Mouse (Mus musculus) layer of hippocampus, postnatal 14 days (tissue): ENCODE data around the gene Eva1c. TPM values are rescaled to one million over a fixed set of nuclear protein-coding genes. Genes with fewer than 3 reads are reported as not detected.
A peak's percentile ranks its signal among the peaks of the same experiment; 100 is the strongest.

Source experiments
- DNase-seq, 2 experiments: peaks; one replicate each; pipeline ENCODE4 v3.0.0; 2021 to 2022; ENCODE audit warnings: low spot score in 2 of 2, mixed read lengths in 1 of 2
- total RNA-seq, 2 experiments: library from RNA; stranded (reverse); gene quantifications; 2 replicates each; pipeline ENCODE4 v1.2.3; 2021

The Eva1c gene
- total RNA-seq, 2 experiments from 2014 or later, result 0.74 to 1.5 TPM

DNA sequence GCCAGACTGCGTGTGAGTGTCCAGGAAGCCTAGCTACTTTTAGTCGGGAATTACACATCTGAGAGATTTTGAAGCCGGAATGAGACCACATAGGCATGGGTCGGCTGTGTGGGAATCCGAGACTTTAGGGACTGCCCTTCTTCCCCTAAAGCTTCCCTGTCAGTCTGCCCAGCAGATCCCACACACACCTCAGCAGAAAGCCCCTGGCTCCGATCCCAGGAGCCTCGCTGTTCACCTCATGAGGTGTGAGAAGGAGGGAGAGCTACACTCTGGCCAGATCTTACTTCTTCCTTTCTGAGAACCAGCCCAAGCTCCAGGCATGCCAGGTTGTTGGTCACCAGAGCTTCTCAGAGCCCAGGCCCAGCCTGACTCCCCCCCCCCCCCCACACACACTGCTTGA lies 38.2 kb downstream of the Eva1c start:
- no peak for DNase-seq

- no peak for DNase-seq
Measured at GRCm38 (mm10) chr16:90865652-90866051, 39.1 kb downstream of the Eva1c start.

- DNase-seq, result no peak
Measured at GRCm38 (mm10) chr16:90868129-90868528, 41.6 kb downstream of the Eva1c start.

DNA sequence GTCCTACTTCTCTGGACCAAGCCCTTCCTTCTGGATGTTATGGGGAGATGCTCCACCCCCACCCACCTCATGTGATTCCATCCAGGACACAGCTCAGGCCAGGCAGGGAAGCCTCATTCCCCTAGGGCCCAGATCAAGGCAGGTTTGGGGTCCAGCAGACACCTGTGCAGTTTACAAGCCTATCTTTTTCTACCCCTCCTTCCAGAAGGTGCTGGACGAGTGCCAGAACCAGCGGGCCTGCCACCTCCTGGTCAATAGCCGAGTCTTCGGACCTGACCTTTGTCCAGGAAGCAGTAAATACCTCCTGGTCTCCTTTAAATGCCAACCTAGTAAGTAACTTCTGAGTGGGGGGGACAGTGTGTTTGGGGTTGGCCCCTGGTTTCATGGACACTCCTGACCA lies 42.8 kb downstream of the Eva1c start:
- DNase-seq, result no peak

DNA sequence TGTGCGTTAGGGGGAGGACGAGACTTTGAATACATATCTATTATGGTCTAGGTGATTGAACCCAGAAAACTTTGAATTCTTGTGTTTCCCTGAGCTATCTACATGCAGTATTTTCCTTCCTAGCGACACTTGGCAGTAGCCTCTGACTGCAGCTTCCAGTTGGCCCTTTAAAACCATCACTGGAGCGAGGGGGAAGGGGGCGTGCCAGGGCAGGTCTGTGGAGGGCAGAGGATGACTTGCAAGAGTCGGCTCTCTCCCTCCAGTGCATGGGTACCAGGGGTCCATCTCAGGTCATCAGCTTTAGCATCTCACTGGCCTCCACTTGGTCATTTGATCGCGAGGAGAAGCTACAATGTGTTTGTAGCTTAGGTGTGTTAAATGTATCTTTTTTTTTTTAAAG lies 46.4 kb downstream of the Eva1c start:
- no peak for DNase-seq

DNA sequence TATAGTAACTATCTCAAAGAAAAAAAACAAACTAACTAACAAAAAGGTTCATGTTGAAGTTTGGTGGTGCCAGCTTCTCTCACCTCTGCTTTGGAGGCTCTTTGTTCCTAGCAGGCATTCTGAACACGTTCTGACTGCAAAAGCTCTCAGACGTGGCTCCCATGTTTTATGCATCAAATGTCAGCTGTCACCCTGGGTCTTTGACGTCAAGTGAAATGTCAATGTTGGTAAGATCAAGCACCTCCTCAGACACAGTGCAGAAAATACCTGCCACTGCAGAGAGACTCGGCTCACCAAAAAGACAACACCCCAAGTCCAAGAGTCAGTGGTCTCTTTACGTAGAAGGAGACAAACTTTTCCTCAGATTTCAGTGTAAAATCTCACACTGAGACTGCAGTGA lies 48.0 kb downstream of the Eva1c start:
- no peak for DNase-seq

DNA sequence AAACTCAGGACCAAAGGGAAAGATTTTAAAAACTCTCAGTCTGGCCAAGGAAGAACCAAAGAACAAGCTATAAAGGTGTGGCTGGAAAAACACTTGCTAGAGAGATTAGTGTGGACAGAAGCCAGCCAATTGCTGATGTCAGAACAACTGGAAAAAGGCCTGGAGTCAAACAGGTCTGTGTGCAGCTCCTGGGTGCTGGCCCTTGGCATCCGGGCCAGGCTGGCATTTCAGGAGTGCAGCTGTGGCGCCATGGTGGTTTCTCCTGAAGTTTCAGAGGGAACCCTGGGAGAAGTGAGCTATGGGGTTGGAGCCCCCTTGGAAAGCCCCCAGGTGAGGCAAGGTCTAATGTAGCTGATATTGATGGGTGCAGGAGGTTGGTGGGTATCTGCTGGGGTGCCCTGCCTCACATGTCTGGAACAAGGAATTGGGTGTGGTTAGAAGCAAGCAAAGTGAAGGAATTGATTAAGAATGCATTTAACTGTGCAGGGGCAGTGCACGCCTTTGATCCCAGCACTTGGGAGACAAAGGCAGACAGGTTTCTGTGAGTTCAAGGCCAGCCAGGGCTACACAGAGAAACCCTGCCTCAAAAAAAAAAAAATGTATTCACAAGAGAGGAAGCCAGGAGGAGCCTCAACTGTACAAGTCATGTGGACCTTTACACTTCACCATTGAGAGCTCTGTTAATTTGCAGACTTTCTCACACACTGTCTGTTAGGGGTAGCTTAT lies 51.8 kb downstream of the Eva1c start:
- no peak for DNase-seq

GRCm38 (mm10) chr16:90882501-90882977 lies 56.0 kb downstream of the Eva1c start:
- DNase-seq, result no peak

DNA sequence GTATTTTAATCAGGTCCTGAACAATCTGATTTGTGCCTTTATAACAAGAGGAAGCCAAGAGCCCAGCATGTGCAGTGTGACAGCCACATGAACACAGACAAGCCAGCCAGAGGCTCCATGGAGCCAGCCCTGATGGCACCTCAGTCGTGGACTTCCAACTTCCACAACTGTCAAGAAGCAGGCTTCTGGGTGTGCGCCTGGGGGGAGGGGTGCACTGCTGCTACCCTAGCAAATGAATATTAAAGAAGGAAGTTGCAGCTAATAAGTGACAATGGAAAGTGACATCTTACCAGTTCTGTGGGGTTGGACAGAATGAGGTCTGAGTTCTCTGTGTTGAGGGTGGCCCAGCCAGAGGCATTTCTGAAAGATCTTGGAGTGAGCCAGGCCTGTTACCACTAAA lies 58.8 kb downstream of the Eva1c start:
- DNase-seq, result no peak

DNA sequence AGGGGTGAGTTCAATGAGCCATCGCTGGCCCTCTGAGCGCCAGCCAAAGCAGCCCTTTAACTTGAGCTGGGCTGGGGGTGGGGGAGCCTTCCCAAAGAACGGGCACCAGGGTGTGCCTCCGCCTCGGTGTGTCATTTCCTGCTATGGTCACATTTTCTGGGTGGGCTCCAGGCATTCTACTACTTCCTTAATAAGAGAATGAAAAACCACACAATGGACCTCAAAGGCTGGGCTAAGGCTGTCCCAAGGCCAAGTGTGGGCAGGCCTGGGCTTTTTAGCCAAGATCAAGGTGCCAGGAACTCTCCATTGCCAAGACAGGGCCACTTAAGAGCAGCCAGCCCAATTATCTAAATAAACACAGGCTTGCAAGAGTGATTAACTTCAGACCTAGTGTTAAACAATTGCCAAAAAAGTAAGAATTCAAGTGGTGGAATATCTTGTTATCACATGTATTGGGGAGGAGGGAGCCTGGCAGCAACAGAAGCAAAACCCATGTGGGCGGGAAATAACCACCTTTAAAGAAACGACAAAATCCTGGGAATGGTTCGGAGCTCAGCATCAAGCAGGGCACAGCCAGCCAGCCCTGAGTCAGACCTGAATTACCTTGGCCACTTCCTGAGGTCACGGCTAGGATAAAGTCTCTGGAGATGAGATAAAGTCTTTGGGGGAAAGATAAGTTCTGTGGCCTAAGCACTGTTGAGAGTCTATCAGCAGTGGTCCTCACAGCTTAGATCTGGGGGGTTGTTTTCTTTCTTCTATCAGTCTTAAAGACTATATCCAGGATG lies 59.5 kb downstream of the Eva1c start:
- peak in 1 of 2 experiments; percentile 59 for DNase-seq

GRCm38 (mm10) chr16:90890683-90891082 lies 64.2 kb downstream of the Eva1c start:
- no peak for DNase-seq

DNA sequence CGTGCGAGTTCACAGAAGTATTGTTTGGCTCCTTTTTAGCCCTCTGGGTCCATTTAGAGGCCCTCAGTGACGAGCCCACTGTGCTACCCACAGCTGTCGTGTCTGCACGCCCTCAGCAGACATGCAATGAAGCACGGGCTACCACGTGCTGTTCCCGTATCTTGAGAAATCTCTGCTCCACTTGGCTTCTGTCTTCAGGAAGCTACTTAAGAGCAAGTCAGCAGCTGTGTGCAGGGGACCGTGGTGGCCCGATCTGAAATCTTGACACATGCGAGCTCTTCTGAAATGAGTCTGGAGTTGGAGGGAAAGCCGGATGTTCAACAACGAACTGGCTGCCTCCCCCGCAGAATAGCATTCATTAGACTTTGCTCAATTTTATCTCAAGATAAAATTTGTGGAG lies 65.1 kb downstream of the Eva1c start:
- no peak for DNase-seq

DNA sequence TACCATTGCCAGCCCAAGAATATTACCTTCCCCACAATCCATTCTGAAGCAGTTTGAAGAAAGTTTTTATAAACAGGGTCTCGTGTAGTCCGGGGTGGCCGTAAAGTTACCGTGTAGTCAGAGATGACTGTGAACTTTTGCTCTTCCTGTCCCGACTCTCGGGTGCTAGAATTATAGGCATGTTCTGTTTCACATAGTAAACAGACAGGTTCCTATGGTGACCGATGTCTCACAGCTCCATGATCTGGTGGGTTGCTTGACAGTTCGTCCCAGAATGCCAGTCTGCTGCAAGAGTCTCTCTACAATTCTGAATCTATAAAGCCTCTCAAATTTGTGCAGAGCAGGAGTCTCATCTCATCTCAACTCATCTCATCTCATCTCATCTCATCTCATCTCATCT lies 65.6 kb downstream of the Eva1c start:
- DNase-seq, result peak in 1 of 2 experiments; percentile 30

DNA sequence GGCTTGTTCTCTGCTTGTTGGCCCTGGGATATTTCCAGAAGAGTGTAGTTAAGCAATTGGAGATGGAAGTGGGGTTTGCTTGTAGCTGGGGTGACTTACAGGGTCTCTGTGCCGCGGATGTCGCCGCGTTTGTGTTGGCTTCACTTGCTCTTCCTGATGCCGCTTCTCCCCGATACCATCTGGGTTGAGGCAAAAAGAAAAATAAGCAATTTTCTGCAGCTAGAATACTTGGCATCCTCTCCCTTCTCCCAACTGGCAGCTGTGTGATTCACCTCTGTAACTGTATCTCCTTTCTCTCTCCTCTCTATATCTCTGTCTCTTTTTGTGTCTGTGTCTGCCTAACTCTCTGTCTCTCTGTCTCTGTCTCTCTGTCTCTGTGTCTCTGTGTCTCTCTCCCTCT lies 66.5 kb downstream of the Eva1c start:
- peak in 1 of 2 experiments; percentile 26 for DNase-seq

GRCm38 (mm10) chr16:90893792-90894191 lies 67.3 kb downstream of the Eva1c start:
- DNase-seq, result no peak

- DNase-seq, result no peak
Measured at GRCm38 (mm10) chr16:90897651-90898050, 71.1 kb downstream of the Eva1c start.

DNA sequence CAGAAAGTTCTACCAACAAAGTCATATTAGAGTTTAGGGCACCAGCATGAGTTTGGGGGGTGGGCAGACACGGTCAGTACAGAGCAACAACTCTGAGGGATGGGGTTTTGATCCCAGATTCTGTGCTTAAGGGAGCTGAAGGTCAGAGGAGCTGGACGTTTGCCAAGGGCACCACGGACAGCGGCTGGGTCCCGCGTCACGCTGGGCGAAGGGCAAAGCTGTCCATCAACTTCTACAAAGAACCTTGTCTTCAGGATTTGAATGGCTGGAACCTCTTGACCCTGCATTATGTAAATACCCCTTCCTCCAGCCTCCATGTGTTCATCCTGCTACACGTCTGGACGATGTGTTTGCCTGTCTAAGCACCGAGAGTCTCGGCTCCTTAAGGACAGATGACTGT lies 73.0 kb downstream of the Eva1c start:
- no peak for DNase-seq

DNA sequence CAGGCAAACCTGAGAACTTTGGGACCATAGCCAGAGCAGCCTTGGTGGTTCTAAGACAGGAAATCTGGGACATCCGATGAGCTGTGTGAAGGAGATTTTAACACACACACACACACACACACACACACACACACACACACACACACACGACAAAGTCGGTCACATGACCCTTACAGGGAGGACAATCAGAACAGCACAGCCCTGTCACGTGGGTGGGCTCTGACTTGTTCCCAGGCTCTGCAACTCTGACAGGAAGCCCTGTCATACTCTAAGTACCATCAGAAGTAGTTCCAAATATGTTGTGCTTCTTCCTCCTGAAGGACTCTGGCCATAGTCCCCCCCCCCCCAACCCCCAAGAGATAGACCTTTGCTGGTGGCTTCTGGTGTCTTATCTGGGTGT lies 74.8 kb downstream of the Eva1c start:
- DNase-seq, result no peak

DNA sequence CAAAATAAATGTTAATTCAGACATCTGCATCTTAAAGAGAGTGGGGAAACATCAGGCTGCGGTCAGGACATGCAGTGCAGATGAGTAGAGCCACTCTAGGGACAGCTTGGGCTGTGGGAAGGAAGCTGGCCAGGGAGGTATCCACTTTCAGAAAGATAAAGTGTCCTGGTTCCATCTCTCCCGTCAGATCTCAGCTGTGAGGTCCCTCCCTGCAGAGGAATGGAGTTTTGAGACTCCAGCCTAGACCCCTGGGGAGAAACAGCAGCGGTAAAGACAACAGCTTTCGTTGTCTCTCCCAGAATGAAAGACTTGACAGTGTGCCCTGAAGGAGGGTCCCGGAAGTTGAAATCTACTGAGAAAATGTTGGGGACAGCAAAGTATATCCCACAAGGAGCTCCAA lies 76.8 kb downstream of the Eva1c start:
- DNase-seq, result no peak

DNA sequence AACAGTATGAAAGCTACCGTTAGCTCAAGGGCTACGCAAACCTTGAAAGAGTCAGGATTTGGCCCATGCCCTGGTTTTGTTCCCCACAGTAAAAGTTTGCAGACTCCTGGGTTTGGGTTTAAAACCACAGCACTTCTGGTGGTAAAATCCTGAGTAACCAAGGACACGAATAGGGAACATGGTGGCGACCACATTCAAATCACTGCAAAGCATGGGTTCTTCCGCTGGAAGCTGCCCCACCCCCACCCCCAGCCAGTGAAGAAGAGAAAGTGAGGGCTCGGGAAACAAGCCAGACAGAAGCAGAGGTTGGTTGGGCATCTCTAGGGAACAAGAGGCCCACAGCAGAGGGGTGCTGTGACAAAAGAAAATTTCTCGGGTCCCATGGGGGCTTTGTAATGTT lies 80.7 kb downstream of the Eva1c start:
- no peak for DNase-seq

DNA sequence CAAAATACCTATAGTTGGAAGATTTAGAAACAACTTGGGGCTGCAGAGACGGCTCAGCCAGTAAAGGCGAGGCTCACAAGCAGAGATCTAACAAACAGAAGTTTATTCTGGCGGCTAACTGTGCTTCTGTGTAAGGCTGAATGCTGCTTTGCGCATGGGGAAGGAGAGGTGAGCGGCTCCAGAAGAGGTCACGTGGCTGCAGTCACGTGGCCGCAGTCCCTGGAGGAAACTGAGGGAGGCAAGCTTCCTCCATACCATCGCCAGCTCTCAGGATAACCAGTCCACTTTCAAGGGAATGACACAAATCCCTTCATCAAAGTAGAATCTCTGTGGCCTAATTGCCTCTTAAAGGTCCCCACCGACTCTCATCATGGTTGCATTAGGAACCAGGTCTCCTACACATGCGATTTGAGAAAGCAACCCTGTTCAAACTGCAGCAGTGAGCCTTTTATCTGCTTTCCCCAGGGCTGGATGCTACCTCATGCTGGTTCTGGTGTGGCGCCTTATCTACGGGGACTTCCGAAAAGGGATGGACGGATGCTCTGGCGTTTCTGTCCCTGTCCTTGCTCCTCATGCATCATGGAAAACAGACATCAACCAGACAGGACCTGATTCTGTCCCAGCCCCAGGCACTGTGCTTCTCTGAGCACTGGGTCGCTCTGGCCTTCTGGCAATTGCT lies 84.5 kb downstream of the Eva1c start:
- DNase-seq, result no peak

DNA sequence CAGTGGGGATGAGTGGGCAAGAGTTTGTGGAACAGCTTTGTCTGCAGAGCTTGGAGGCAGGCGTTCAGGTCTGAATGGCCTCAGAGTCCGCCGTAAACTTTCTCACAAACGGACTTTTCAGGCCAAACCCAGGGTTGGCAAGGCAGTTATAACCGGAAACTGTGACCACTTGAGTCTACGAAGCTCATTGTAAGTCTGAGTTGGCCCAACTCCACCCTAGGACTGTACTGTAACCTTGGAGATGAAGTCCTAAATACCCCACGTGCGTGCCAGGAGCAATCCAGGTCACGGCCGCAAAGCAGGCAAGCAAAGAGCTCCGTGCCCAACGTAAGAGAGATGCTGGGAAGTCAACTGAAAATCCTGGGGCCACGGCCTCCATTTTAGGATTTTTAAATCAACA lies 85.2 kb downstream of the Eva1c start:
- DNase-seq, result no peak
